14 mouse cellular contexts compared by ENCODE assay signal in the genomic region with DNA sequence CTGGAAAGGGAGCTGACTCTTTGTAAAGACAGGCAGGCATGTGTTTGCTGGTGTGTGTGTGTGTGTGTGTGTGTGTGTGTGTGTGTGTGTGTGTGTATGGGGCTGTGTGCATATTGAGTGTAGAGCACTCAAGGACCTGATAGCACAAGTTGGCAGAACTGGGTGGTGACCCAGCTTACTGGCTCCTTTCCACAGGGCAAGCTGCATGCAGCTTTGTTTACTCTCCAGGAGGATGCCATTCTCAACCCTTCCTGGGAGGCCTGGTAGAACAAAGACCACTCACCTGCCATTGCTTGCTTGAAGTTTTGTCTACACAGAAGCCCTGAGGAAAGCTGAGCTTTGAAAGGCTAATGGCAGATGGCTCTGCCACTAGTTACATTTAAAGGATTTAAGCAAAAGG.
DNase-seq lines count a peak whose midpoint lies in the region; ATAC-seq and TF ChIP-seq lines count a peak whose summit lies in the region.
"Had no signal": no experiment of that assay in that cellular context is flagged by ENCODE, and none has a peak within 500 bp of the region (broad histone marks: within the 10 kb centered on the region; RNA-seq: fewer than 3 reads in every experiment).

No protein-coding gene starts in this region.

- no peaks in the 10 kb centered on the region for H3K27me3 ChIP-seq in liver, embryonic 13.5 days
- no peaks in the 10 kb centered on the region for H3K27me3 ChIP-seq in liver, embryonic 12.5 days (replicated peaks)
- no peaks in the 10 kb centered on the region for H3K27me3 ChIP-seq in stomach, postnatal 0 days (ENCODE audit: control insufficient read depth, insufficient read depth, low read length)
- no peaks in the 10 kb centered on the region for H3K27me3 ChIP-seq in forebrain, embryonic 15.5 days
- no peaks in the 10 kb centered on the region for H3K27me3 ChIP-seq in midbrain, embryonic 13.5 days
- H3K27me3 ChIP-seq: neural tube, embryonic 13.5 days had no signal

- H3K4me2 ChIP-seq in liver, embryonic 13.5 days = no peak overlapping the region
- H3K4me2 ChIP-seq in liver, embryonic 12.5 days = no peak overlapping the region
- no peak overlapping the region for H3K4me2 ChIP-seq in stomach, postnatal 0 days (replicated peaks; ENCODE audit: low read depth)
- no peak overlapping the region for H3K4me2 ChIP-seq in forebrain, embryonic 15.5 days (replicated peaks)
- no peak overlapping the region for H3K4me2 ChIP-seq in midbrain, embryonic 13.5 days (replicated peaks)
- H3K4me2 ChIP-seq: neural tube, embryonic 13.5 days had no signal

- no peak overlapping the region for H3K9ac ChIP-seq in liver, embryonic 13.5 days
- H3K9ac ChIP-seq in liver, embryonic 12.5 days = no peak overlapping the region
- no peak overlapping the region for H3K9ac ChIP-seq in stomach, postnatal 0 days (ENCODE audit: low read length)
- H3K9ac ChIP-seq in forebrain, embryonic 15.5 days (replicated peaks) = no peak overlapping the region
- H3K9ac ChIP-seq in midbrain, embryonic 13.5 days (replicated peaks) = no peak overlapping the region
- H3K9ac ChIP-seq: neural tube, embryonic 13.5 days had no signal

- ATAC-seq in liver, embryonic 13.5 days (ENCODE audit: low read depth) = peak; percentile 38; the same call in 1 of the 2 replicates
- ATAC-seq in liver, embryonic 12.5 days = no peak
- ATAC-seq in stomach, postnatal 0 days (ENCODE audit: low FRiP score, low TSS enrichment) = peak; percentile 80
- no peak for ATAC-seq in forebrain, embryonic 15.5 days (replicated peaks)
- no peak for ATAC-seq in midbrain, embryonic 13.5 days
- ATAC-seq: midbrain, embryonic 16.5 days had no signal

- TF ChIP-seq CTCF in stomach, postnatal 0 days (IDR thresholded peaks at IDR 0.05; ENCODE audit: low read depth) = no peak

- no peaks in the 10 kb centered on the region for H3K9me3 ChIP-seq in liver, embryonic 13.5 days (replicated peaks)
- H3K9me3 ChIP-seq in liver, embryonic 12.5 days (replicated peaks) = no peaks in the 10 kb centered on the region
- no peaks in the 10 kb centered on the region for H3K9me3 ChIP-seq in stomach, postnatal 0 days (ENCODE audit: control insufficient read depth, low read length)
- H3K9me3 ChIP-seq in forebrain, embryonic 15.5 days = no peaks in the 10 kb centered on the region
- no peaks in the 10 kb centered on the region for H3K9me3 ChIP-seq in midbrain, embryonic 13.5 days
- H3K9me3 ChIP-seq: hindbrain, embryonic 10.5 days; neural tube, embryonic 13.5 days had no signal

- TF ChIP-seq EP300 in stomach, postnatal 0 days (optimal IDR thresholded peaks at IDR 0.05) = no peak

- DNase-seq in adrenal gland, postnatal 10 days = peak; percentile 41
- DNase-seq in adrenal gland, postnatal 25 days = no peak
- no peak for DNase-seq in liver, embryonic 13.5 days
- peak; percentile 22 to 66 for DNase-seq in heart, postnatal 14 days
- DNase-seq in stomach, postnatal 0 days (ENCODE audit: low spot score) = peak; percentile 56
- DNase-seq: embryo, embryonic 11 days; gastrocnemius, adult 2 months; kidney, adult 18-20 months had no signal

- H3K36me3 ChIP-seq in liver, embryonic 13.5 days = no peaks in the 10 kb centered on the region
- no peaks in the 10 kb centered on the region for H3K36me3 ChIP-seq in liver, embryonic 12.5 days
- no peaks in the 10 kb centered on the region for H3K36me3 ChIP-seq in stomach, postnatal 0 days (ENCODE audit: control insufficient read depth, insufficient read depth, low read length)
- H3K36me3 ChIP-seq in forebrain, embryonic 15.5 days = no peaks in the 10 kb centered on the region
- no peaks in the 10 kb centered on the region for H3K36me3 ChIP-seq in midbrain, embryonic 13.5 days
- H3K36me3 ChIP-seq: hindbrain, embryonic 10.5 days; neural tube, embryonic 13.5 days had no signal

- intact Hi-C loops in heart, postnatal 14 days (cut with DNase I) = no loop called here

- no peak overlapping the region for H3K27ac ChIP-seq in liver, embryonic 13.5 days
- no peak overlapping the region for H3K27ac ChIP-seq in liver, embryonic 12.5 days
- H3K27ac ChIP-seq in stomach, postnatal 0 days (replicated peaks) = no peak overlapping the region
- H3K27ac ChIP-seq in forebrain, embryonic 15.5 days (replicated peaks) = no peak overlapping the region
- no peak overlapping the region for H3K27ac ChIP-seq in midbrain, embryonic 13.5 days
- H3K27ac ChIP-seq: gastrocnemius, adult 2 months; hindbrain, embryonic 10.5 days; neural tube, embryonic 13.5 days had no signal

- peaks cover 53% of the 10 kb centered on the region for H3K4me1 ChIP-seq in liver, embryonic 13.5 days (replicated peaks)
- peaks cover 44% of the 10 kb centered on the region for H3K4me1 ChIP-seq in liver, embryonic 12.5 days
- no peaks in the 10 kb centered on the region for H3K4me1 ChIP-seq in stomach, postnatal 0 days (replicated peaks; ENCODE audit: control insufficient read depth, insufficient read depth)
- no peaks in the 10 kb centered on the region for H3K4me1 ChIP-seq in forebrain, embryonic 15.5 days
- no peaks in the 10 kb centered on the region for H3K4me1 ChIP-seq in midbrain, embryonic 13.5 days (replicated peaks)
- H3K4me1 ChIP-seq: hindbrain, embryonic 10.5 days had no signal

- H3K4me3 ChIP-seq in liver, embryonic 13.5 days (replicated peaks) = no peak overlapping the region
- no peak overlapping the region for H3K4me3 ChIP-seq in liver, embryonic 12.5 days
- H3K4me3 ChIP-seq in stomach, postnatal 0 days (ENCODE audit: low read depth, low read length) = no peak overlapping the region
- no peak overlapping the region for H3K4me3 ChIP-seq in forebrain, embryonic 15.5 days
- H3K4me3 ChIP-seq in midbrain, embryonic 13.5 days (replicated peaks) = no peak overlapping the region
- H3K4me3 ChIP-seq: gastrocnemius, adult 2 months; hindbrain, embryonic 10.5 days; neural tube, embryonic 13.5 days had no signal

Comparison
In these comparisons a context has a peak if more than half of its experiments do, and no peak if none do; other contexts are left out.
1. DNase-seq: peak in adrenal gland, postnatal 10 days (single experiment), heart, postnatal 14 days (2 of 2) and stomach, postnatal 0 days (single experiment); none in adrenal gland, postnatal 25 days (single experiment) and liver, embryonic 13.5 days (single experiment).
2. ATAC-seq: peak in liver, embryonic 13.5 days (single experiment) and stomach, postnatal 0 days (single experiment); none in liver, embryonic 12.5 days (single experiment), forebrain, embryonic 15.5 days (single experiment) and midbrain, embryonic 13.5 days (single experiment).